Mouse (Mus musculus): ENCODE data around the gene Ppp2ca.

GRCm38 (mm10) chr11:52062406-52062805 lies 36.1 kb upstream of the Ppp2ca start:
- TF ChIP-seq CTCF (IDR thresholded peaks at IDR 0.05; ENCODE audit: low read depth, low read length) (no peak), POLR2A (IDR thresholded peaks at IDR 0.05; ENCODE audit: extremely low read depth, insufficient read depth, low read length) (no peak)

All from liver, adult 2 months (tissue).